Mouse (Mus musculus): ENCODE results near the gene Ncoa7. TPM values are rescaled to one million over a fixed set of nuclear protein-coding genes. Genes with fewer than 3 reads are reported as not detected.

The Ncoa7 gene
- polyA plus RNA-seq, 1 experiment from 2014 or later: 11.3 TPM

- Histone ChIP-seq H3K9ac (replicated peaks) (no peak overlapping the region), H3K4me3 (replicated peaks) (no peak overlapping the region), H3K27ac (no peak overlapping the region), H3K4me2 (replicated peaks) (no peak overlapping the region), H3K36me3 (peaks cover 36% of the 10 kb centered on the region), H3K4me1 (replicated peaks) (no peaks in the 10 kb centered on the region), H3K27me3 (no peaks in the 10 kb centered on the region), H3K9me3 (no peaks in the 10 kb centered on the region)
- no peak for ATAC-seq
- 65% methylated on average over 5 of the region's 5 CpGs for WGBS
These were observed 216.1 kb downstream of the Ncoa7 start for GRCm38 (mm10) chr10:30587037-30587436.

DNA sequence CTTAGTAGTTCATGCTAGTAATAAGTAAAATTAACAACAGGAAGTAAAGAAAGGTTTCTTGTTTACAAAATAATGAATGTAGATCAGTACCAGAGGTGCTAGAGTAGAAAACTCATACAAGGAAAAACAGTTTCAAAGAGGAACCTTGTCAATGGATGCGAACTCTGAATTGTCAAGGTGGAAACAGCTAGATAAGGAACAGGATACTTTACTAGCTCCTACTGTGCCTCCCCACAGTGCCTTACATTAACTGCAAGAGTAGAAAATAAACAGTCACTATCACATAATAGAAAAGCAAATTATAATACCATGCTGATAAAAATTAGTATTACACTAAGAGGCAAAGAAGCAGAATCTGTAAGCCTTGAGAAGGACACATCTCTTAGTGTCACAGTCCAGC lies 217.4 kb downstream of the Ncoa7 start:
- no peaks in the 10 kb centered on the region for H3K9me3 ChIP-seq
- no peak overlapping the region for H3K4me3 ChIP-seq (replicated peaks)
- 100% methylated on average over 1 of the region's 1 CpGs for WGBS
- peaks cover 39% of the 10 kb centered on the region for H3K36me3 ChIP-seq
- no peak overlapping the region for H3K27ac ChIP-seq
- H3K4me1 ChIP-seq (replicated peaks): no peaks in the 10 kb centered on the region
- no peak for ATAC-seq
- no peak overlapping the region for H3K4me2 ChIP-seq (replicated peaks)
- H3K9ac ChIP-seq (replicated peaks): no peak overlapping the region
- H3K27me3 ChIP-seq: no peaks in the 10 kb centered on the region

Other genes with a start within 250 kb of the Ncoa7 start
- 24.0 and 28.5 TPM in 2 replicates for gene Trmt11, start 202.6 kb downstream of the Ncoa7 start, polyA plus RNA-seq (2015; fragmentation: Nextera tagmentation; extraction: Ambion mirVana)
- gene Hint3, start 173.7 kb downstream of the Ncoa7 start, polyA plus RNA-seq (2015; fragmentation: Nextera tagmentation; extraction: Ambion mirVana): 22.2 and 22.6 TPM in 2 replicates
- 3.3 and 3.6 TPM in 2 replicates for gene Hey2, start 39.5 kb upstream of the Ncoa7 start, polyA plus RNA-seq (2015; fragmentation: Nextera tagmentation; extraction: Ambion mirVana)